Mouse (Mus musculus): Measurements from ENCODE around the gene Pfkp.

- TF ChIP-seq POLR2A (IDR thresholded peaks at IDR 0.05; ENCODE audit: low read depth, low read length) (no peak), CTCF (IDR thresholded peaks at IDR 0.05; ENCODE audit: extremely low read depth, insufficient read depth, insufficient read length, insufficient replicate concordance) (no peak)
These were observed 28.3 kb downstream of the Pfkp start for GRCm38 (mm10) chr13:6620250-6620649.

Data from spleen, adult 2 months (tissue).